Mouse (Mus musculus): ENCODE measurements around the gene Dad1. TPM values are rescaled to one million over a fixed set of nuclear protein-coding genes. Genes with fewer than 3 reads are reported as not detected.
A peak's percentile ranks its signal among the peaks of the same experiment; 100 is the strongest.

Dad1 gene
- polyA plus RNA-seq, 1 experiment, result 162 TPM

DNA sequence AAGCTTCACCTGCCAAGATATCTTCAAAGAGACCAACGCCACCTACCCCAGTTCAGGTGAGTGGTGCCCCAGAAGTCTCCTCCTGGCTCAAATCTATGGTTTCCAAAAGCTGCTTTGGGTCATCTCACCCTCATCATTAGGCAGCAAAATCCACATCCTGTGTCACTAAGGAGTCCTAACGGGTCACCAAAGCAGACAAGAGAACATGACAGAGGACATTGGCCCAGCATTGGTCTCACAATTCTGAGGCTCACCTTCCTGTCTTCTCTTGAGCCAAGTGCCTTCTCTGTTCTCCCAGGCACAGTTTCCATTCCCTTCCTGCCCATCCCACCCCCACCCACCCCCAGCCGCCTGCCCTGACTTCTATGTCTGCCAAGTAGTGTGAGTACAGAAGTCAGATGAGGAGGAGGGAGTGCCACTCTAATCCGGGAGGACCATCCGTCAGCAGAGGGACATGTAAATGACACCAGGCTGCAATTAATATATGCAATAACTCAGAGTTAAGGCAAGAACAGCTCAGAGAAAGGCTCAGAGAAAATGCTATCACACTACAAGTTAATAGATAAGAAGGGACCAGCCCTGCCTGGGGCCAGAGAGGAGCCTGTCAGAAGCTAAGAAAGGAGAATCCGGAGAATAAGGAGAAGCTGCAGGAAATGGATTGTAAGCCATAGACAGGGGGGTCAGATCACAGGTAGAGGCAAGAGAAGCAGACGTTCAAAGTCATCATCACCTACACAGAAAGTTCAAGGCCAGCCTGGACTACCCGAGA lies 33.0 kb downstream of the Dad1 start:
- H3K4me3 ChIP-seq (ENCODE audit: insufficient read depth, low read length), result no peak overlapping the region
- peaks cover 17% of the 10 kb centered on the region for H3K4me1 ChIP-seq (ENCODE audit: control insufficient read depth, insufficient read depth, low read length)
- H3K27ac ChIP-seq (ENCODE audit: insufficient read depth, low read length), result no peak overlapping the region
- TF ChIP-seq POLR2A (IDR thresholded peaks at IDR 0.05; ENCODE audit: low read depth, low read length) (no peak), CTCF (IDR thresholded peaks at IDR 0.05; ENCODE audit: borderline replicate concordance, insufficient read depth, low read length) (no peak)

DNA sequence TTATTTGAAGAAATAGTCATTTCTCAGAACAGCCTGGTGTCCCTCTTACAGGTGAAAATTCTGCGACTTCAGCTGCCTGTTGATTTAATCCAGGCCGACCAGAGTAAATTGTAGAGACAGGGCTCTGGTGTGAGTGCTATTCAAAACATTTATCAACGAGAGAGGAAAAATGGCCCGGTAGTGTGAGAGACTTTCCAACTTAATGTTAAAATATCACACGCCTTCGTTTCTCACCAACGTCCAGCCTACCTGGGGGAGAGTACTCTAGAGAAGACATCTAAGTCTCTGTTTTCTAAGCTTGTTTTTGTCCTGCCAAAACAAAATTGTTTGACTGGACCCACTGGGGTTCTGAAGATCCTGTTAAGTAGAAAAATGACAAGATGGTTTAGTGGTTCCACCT lies 34.1 kb downstream of the Dad1 start:
- H3K4me3 ChIP-seq (ENCODE audit: insufficient read depth, low read length), result no peak overlapping the region
- no peak for TF ChIP-seq CTCF (IDR thresholded peaks at IDR 0.05; ENCODE audit: borderline replicate concordance, insufficient read depth, low read length)
- TF ChIP-seq POLR2A (IDR thresholded peaks at IDR 0.05; ENCODE audit: low read depth, low read length), result no peak
- no peak overlapping the region for H3K27ac ChIP-seq (ENCODE audit: insufficient read depth, low read length)
- peaks cover 15% of the 10 kb centered on the region for H3K4me1 ChIP-seq (ENCODE audit: control insufficient read depth, insufficient read depth, low read length)

DNA sequence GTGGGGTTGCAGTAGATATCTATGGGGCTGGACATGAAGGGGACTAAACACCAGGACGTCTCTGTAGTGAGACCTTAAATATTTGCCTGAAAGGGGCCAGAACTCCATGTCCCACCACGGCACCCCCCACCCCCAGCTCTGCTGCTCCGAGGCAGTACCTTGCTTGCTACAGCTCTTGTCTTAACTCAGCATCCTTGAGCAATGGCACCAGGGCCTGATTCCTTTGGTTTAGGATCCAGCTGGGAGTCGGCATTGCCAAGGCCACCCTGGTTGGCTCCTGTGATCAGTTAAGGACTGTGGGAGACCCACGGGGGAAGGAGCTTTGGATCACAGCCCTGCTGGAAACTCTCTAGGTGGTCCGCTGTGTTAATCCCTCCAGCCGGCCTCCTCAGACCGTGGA lies 34.6 kb downstream of the Dad1 start:
- Histone ChIP-seq H3K4me3 (ENCODE audit: insufficient read depth, low read length) (no peak overlapping the region), H3K4me1 (ENCODE audit: control insufficient read depth, insufficient read depth, low read length) (peaks cover 16% of the 10 kb centered on the region), H3K27ac (ENCODE audit: insufficient read depth, low read length) (no peak overlapping the region)
- TF ChIP-seq POLR2A (IDR thresholded peaks at IDR 0.05; ENCODE audit: low read depth, low read length) (no peak), CTCF (IDR thresholded peaks at IDR 0.05; ENCODE audit: borderline replicate concordance, insufficient read depth, low read length) (no peak)

DNA sequence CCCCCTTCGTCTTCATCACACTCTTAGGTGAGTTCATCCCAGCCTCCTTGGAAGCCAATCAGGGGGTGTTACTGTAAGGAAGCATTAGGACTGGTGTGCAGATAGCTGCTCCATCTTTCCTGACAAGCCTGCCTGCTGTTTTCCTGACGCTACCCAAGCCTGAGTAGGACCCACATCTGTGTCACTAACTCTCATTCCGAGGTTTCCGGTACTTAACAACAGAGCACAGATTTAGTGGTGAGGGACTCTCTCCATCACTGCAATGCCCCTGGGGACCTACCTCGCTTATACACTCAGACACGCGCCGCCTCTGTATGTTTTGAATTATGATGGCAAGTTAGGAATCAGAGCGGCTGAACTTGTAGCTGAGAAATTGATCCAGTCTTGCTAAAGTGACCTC lies 35.2 kb downstream of the Dad1 start:
- TF ChIP-seq CTCF (IDR thresholded peaks at IDR 0.05; ENCODE audit: borderline replicate concordance, insufficient read depth, low read length), result no peak
- no peak for TF ChIP-seq POLR2A (IDR thresholded peaks at IDR 0.05; ENCODE audit: low read depth, low read length)
- no peak overlapping the region for H3K27ac ChIP-seq (ENCODE audit: insufficient read depth, low read length)
- peaks cover 16% of the 10 kb centered on the region for H3K4me1 ChIP-seq (ENCODE audit: control insufficient read depth, insufficient read depth, low read length)
- H3K4me3 ChIP-seq (ENCODE audit: insufficient read depth, low read length), result no peak overlapping the region

DNA sequence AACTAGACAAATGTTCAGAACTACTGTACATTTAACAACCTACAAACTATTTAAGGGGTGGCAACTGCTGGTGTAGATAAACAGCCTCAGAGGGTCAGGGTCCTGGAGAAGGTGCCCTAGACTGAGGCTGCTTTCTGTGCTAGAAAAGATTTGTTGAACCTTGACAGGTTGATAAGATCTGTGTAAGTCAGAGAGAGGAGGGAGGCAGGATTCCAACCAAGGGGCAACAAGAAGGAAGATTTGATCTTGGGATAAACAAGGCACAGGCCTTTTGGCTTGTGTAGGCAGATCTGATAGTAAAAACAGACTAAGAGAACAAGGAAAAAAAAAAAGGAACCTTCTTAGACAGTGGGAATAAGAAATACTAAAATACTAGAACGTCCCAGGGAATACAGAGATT lies 35.7 kb downstream of the Dad1 start:
- H3K27ac ChIP-seq (ENCODE audit: insufficient read depth, low read length), result no peak overlapping the region
- H3K4me1 ChIP-seq (ENCODE audit: control insufficient read depth, insufficient read depth, low read length), result peaks cover 16% of the 10 kb centered on the region
- no peak overlapping the region for H3K4me3 ChIP-seq (ENCODE audit: insufficient read depth, low read length)
- TF ChIP-seq CTCF (IDR thresholded peaks at IDR 0.05; ENCODE audit: borderline replicate concordance, insufficient read depth, low read length), result no peak
- TF ChIP-seq POLR2A (IDR thresholded peaks at IDR 0.05; ENCODE audit: low read depth, low read length), result no peak

DNA sequence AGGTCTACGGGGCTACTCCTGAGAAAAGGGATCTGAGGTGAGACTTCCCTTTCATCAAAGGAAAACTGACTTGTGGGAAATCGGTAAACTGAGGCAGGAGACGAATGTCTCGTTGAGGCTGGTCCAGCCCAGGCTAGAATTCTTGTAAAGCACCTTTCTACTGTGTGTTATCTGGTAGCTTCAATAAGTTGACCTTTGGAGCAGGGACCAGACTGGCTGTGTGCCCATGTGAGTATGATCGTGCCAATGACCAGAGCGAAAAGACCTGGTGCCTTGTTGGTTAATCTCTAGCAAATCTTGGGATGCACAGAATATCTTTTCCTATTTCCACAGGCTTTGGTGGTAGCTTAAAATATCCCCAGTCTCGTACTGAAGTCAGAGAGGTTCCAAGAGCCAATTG lies 37.8 kb downstream of the Dad1 start:
- TF ChIP-seq POLR2A (IDR thresholded peaks at IDR 0.05; ENCODE audit: low read depth, low read length) (no peak), CTCF (IDR thresholded peaks at IDR 0.05; ENCODE audit: borderline replicate concordance, insufficient read depth, low read length) (no peak)
- H3K4me1 ChIP-seq (ENCODE audit: control insufficient read depth, insufficient read depth, low read length), result peaks cover 7% of the 10 kb centered on the region
- H3K4me3 ChIP-seq (ENCODE audit: insufficient read depth, low read length), result no peak overlapping the region
- H3K27ac ChIP-seq (ENCODE audit: insufficient read depth, low read length), result no peak overlapping the region

DNA sequence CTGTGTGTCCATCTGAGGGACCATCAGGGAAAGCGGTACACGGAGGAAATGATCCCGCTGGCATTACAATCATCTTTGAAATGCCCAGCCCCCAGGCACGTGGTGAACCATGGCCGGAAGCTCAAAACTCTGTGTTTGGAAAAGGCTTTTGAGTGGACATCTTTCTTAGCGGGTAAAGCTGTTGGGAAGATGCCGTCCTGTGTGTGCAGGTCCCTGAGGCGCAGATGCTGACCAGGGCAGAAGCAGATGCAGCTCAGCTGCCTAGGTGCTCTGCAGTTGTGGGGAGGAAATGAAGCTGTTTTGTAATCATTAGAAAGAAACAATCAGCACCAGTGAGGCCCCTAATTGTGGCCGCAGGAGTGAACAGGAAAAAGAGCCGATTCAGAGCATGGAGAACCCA lies 39.0 kb downstream of the Dad1 start:
- Histone ChIP-seq H3K4me3 (ENCODE audit: insufficient read depth, low read length) (no peak overlapping the region), H3K4me1 (ENCODE audit: control insufficient read depth, insufficient read depth, low read length) (peaks cover 7% of the 10 kb centered on the region), H3K27ac (ENCODE audit: insufficient read depth, low read length) (peak overlapping the region; percentile 65; the same call in 1 of the 2 replicates)
- no peak for TF ChIP-seq CTCF (IDR thresholded peaks at IDR 0.05; ENCODE audit: borderline replicate concordance, insufficient read depth, low read length)
- no peak for TF ChIP-seq POLR2A (IDR thresholded peaks at IDR 0.05; ENCODE audit: low read depth, low read length)

DNA sequence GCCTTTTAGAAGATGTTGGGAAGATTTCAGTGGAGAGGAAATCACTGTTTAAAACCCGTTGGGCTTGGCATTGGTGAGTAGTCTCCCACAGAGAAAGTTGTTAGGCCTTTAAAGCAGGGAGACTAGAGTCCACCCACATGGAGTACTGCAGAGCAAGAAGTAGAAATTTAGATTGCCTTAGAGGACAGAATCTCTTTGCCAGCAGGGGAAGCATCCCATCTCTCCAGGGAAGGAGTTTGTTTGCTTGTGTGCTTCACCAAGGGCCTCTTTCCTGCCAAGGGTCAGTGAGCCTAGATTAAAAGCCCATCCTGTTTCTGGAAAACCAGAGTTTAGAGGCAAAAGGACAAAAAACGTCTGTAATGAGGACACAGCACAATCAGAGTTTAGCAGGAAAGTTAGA lies 39.4 kb downstream of the Dad1 start:
- Histone ChIP-seq H3K4me1 (ENCODE audit: control insufficient read depth, insufficient read depth, low read length) (peaks cover 7% of the 10 kb centered on the region), H3K4me3 (ENCODE audit: insufficient read depth, low read length) (no peak overlapping the region), H3K27ac (ENCODE audit: insufficient read depth, low read length) (peak overlapping the region; percentile 65)
- TF ChIP-seq CTCF (IDR thresholded peaks at IDR 0.05; ENCODE audit: borderline replicate concordance, insufficient read depth, low read length) (no peak), POLR2A (IDR thresholded peaks at IDR 0.05; ENCODE audit: low read depth, low read length) (no peak)

DNA sequence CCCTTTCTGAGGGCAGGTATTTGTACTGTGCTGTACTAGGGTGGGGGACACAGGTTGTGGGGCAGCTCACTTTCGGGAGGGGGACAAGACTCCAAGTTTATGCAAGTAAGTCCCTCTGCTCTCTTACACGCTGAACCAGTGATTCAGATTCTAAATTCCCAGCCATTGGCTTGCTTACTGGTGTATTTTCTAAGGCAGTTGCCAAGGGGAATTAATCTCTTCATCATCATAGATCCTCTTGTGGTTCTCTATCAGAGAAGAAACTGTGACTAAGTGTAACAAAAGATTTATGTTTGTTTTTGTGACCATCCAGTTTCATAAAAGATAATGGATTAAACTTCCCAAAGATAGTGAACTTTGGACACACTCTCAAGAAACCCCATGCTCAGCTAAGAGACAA lies 40.2 kb downstream of the Dad1 start:
- H3K4me1 ChIP-seq (ENCODE audit: control insufficient read depth, insufficient read depth, low read length), result peaks cover 4% of the 10 kb centered on the region
- H3K27ac ChIP-seq (ENCODE audit: insufficient read depth, low read length), result peak overlapping the region; percentile 65; the same call in 1 of the 2 replicates
- TF ChIP-seq POLR2A (IDR thresholded peaks at IDR 0.05; ENCODE audit: low read depth, low read length), result no peak
- no peak for TF ChIP-seq CTCF (IDR thresholded peaks at IDR 0.05; ENCODE audit: borderline replicate concordance, insufficient read depth, low read length)
- no peak overlapping the region for H3K4me3 ChIP-seq (ENCODE audit: insufficient read depth, low read length)

DNA sequence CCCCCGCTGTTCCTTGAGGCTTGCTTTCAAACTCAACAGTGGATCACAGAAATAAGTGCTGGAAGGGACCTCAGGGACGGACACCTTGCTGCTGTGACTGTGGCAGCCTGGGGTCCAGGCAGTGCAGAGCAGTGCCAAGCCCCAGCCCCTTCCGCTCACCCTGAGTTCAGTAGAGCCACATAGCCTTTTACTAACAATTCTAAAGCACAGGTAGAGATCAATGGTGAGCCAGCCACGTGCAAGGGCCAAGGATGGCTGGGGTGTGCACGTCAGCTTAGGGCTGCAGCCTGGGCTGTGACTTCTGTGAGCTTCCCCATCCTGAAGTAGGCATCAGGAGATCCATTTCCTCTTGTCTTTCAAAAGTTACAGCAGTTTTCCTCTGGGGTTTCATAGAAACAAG lies 42.1 kb downstream of the Dad1 start:
- Histone ChIP-seq H3K4me3 (ENCODE audit: insufficient read depth, low read length) (no peak overlapping the region), H3K27ac (ENCODE audit: insufficient read depth, low read length) (no peak overlapping the region), H3K4me1 (ENCODE audit: control insufficient read depth, insufficient read depth, low read length) (peaks cover 2% of the 10 kb centered on the region; the same call in 1 of the 2 replicates)
- TF ChIP-seq CTCF (IDR thresholded peaks at IDR 0.05; ENCODE audit: borderline replicate concordance, insufficient read depth, low read length) (no peak), POLR2A (IDR thresholded peaks at IDR 0.05; ENCODE audit: low read depth, low read length) (no peak)

Data from embryonic fibroblast, embryonic 13.5 days (primary cell).